Comparison of ENCODE assay signal across 10 mouse cellular contexts in genomic region chr2:128296897-128297296, GRCm38 (mm10).
DNase-seq lines count a peak whose midpoint lies in the region; ATAC-seq and TF ChIP-seq lines count a peak whose summit lies in the region.
"Had no signal": no experiment of that assay in that cellular context is flagged by ENCODE, and none has a peak within 500 bp of the region (broad histone marks: within the 10 kb centered on the region; RNA-seq: fewer than 3 reads in every experiment).

No protein-coding gene starts in this region.

- no peaks in the 10 kb centered on the region for H3K36me3 ChIP-seq in intestine, embryonic 14.5 days (ENCODE audit: control insufficient read depth, insufficient read depth, low read length)
- no peaks in the 10 kb centered on the region for H3K36me3 ChIP-seq in intestine, postnatal 0 days (ENCODE audit: control insufficient read depth, insufficient read depth)
- H3K36me3 ChIP-seq in limb, embryonic 10.5 days, result no peaks in the 10 kb centered on the region
- H3K36me3 ChIP-seq: limb, embryonic 13.5 days had no signal

- DNase-seq in intestine, embryonic 14.5 days (ENCODE audit: low spot score), result no peak
- DNase-seq in limb, embryonic 10.5 days (ENCODE audit: low spot score), result no peak
- DNase-seq in naive thymus-derived CD4-positive, alpha-beta T cell, adult 2 months (ENCODE audit: low read depth), result peak; percentile 58
- DNase-seq in right cerebral cortex, adult 18-20 months, result no peak
- DNase-seq in layer of hippocampus, adult 2 months (ENCODE audit: low spot score in 2 of 2), result no peak
- no peak for DNase-seq in layer of hippocampus, postnatal 36 days
- DNase-seq: cerebellum, adult 9-11 months had no signal

- H3K9ac ChIP-seq in intestine, embryonic 14.5 days (ENCODE audit: low read length), result no peak overlapping the region
- no peak overlapping the region for H3K9ac ChIP-seq in intestine, postnatal 0 days (ENCODE audit: low read depth, low read length)
- H3K9ac ChIP-seq: limb, embryonic 13.5 days had no signal

- H3K4me1 ChIP-seq in intestine, embryonic 14.5 days (replicated peaks; ENCODE audit: control insufficient read depth, insufficient read depth, low read length), result peaks cover 19% of the 10 kb centered on the region
- H3K4me1 ChIP-seq in intestine, postnatal 0 days (replicated peaks; ENCODE audit: control insufficient read depth, insufficient read depth, low read length), result no peaks in the 10 kb centered on the region
- H3K4me1 ChIP-seq in limb, embryonic 10.5 days, result peaks cover 33% of the 10 kb centered on the region

- H3K27ac ChIP-seq in intestine, embryonic 14.5 days (ENCODE audit: low read depth), result no peak overlapping the region
- no peak overlapping the region for H3K27ac ChIP-seq in intestine, postnatal 0 days (ENCODE audit: low read depth, low read length)
- H3K27ac ChIP-seq in limb, embryonic 10.5 days, result peak overlapping the region; percentile 27
- no peak overlapping the region for H3K27ac ChIP-seq in layer of hippocampus, adult 2 months

- H3K27me3 ChIP-seq in intestine, embryonic 14.5 days (replicated peaks; ENCODE audit: control insufficient read depth, insufficient read depth, low read length), result no peaks in the 10 kb centered on the region
- H3K27me3 ChIP-seq in intestine, postnatal 0 days (replicated peaks; ENCODE audit: control insufficient read depth, insufficient read depth, low read length), result no peaks in the 10 kb centered on the region
- H3K27me3 ChIP-seq in limb, embryonic 10.5 days (ENCODE audit: low read depth, poor library complexity, severe bottlenecking), result peaks cover 3% of the 10 kb centered on the region; the same call in 1 of the 2 replicates
- H3K27me3 ChIP-seq: limb, embryonic 13.5 days had no signal

- ATAC-seq in intestine, embryonic 14.5 days (replicated peaks; ENCODE audit: low FRiP score, low TSS enrichment, low read depth), result peak; percentile 47; the same call in 1 of the 2 replicates
- no peak for ATAC-seq in intestine, postnatal 0 days
- ATAC-seq in CD4-positive, CD25-positive, alpha-beta regulatory T cell, adult 4 months, result peak; percentile 35

- no peak overlapping the region for H3K4me3 ChIP-seq in intestine, embryonic 14.5 days (ENCODE audit: low read depth, low read length)
- no peak overlapping the region for H3K4me3 ChIP-seq in intestine, postnatal 0 days (ENCODE audit: low read depth, low read length)
- no peak overlapping the region for H3K4me3 ChIP-seq in limb, embryonic 10.5 days
- no peak overlapping the region for H3K4me3 ChIP-seq in layer of hippocampus, adult 2 months
- H3K4me3 ChIP-seq: limb, embryonic 13.5 days had no signal

- no peak for TF ChIP-seq CTCF in intestine, postnatal 0 days (IDR thresholded peaks at IDR 0.05; ENCODE audit: low read depth)
- no peak for TF ChIP-seq CTCF in layer of hippocampus, adult 2 months (conservative IDR thresholded peaks at IDR 0.05)

- H3K4me2 ChIP-seq in intestine, embryonic 14.5 days (ENCODE audit: low read length), result no peak overlapping the region
- no peak overlapping the region for H3K4me2 ChIP-seq in intestine, postnatal 0 days (replicated peaks; ENCODE audit: low read depth)
- H3K4me2 ChIP-seq: limb, embryonic 13.5 days had no signal

- WGBS in intestine, embryonic 14.5 days, result 15% methylated on average over 5 of the region's 5 CpGs
- 13% methylated on average over 5 of the region's 5 CpGs for WGBS in intestine, postnatal 0 days
- WGBS in limb, embryonic 10.5 days, result 28% methylated on average over 5 of the region's 5 CpGs

- H3K9me3 ChIP-seq in intestine, embryonic 14.5 days (ENCODE audit: control insufficient read depth, low read length), result 0 out of 2 replicates have a peak, but pooled peaks cover 2% of the 10 kb centered on the region
- H3K9me3 ChIP-seq in intestine, postnatal 0 days (ENCODE audit: control insufficient read depth), result 0 out of 2 replicates have a peak, but pooled peaks cover under 1% of the 10 kb centered on the region
- H3K9me3 ChIP-seq in limb, embryonic 10.5 days (replicated peaks), result no peaks in the 10 kb centered on the region
